Mouse (Mus musculus): ENCODE measurements at regions not wholly inside any gene's neighbourhood (a gene's known extent, or its start where the extent isn't known, plus 50 kb on each side); places are given as distances from the start of the nearest gene placed in this dataset.

- no peak for TF ChIP-seq CTCF (IDR thresholded peaks at IDR 0.05)
- H3K27ac ChIP-seq: peak overlapping the region; percentile 99
- DNase-seq: peak; percentile 51
Observed at GRCm38 (mm10) chr12:73408165-73408564, 121.6 kb downstream of the Slc38a6 start.

GRCm38 (mm10) chr12:73406556-73407087, 120.0 kb downstream of the Slc38a6 start:
- Histone ChIP-seq H3K27ac (peak overlapping the region; percentile 99), H3K4me3 (peak overlapping the region; percentile 11; the same call in 1 of the 2 replicates)
- intact Hi-C loops (cut with DNase I): loop anchor here (5.0 kb wide), 1 partner anchor 199 kb away; no protein-coding TSS in a partner anchor
- DNase-seq: peak; percentile 52
- no peak for TF ChIP-seq CTCF (IDR thresholded peaks at IDR 0.05)

More at GRCm38 (mm10) chr12:73408165-73408564, 121.6 kb downstream of the Slc38a6 start:
- H3K4me3 ChIP-seq: no peak overlapping the region
- intact Hi-C loops (cut with DNase I): loop anchor here (5.0 kb wide), 1 partner anchor 201 kb away; no protein-coding TSS in a partner anchor

GRCm38 (mm10) chr12:73405583-73405982, 119.0 kb downstream of the Slc38a6 start:
- Histone ChIP-seq H3K27ac (peak overlapping the region; percentile 99), H3K4me3 (peak overlapping the region; percentile 49)
- no peak for DNase-seq
- no peak for TF ChIP-seq CTCF (IDR thresholded peaks at IDR 0.05)
- intact Hi-C loops (cut with DNase I): loop anchor here (5.0 kb wide), 1 partner anchor 198 kb away; no protein-coding TSS in a partner anchor

GRCm38 (mm10) chr12:73405106-73405505, 118.5 kb downstream of the Slc38a6 start:
- peak overlapping the region; percentile 49 for H3K4me3 ChIP-seq
- peak overlapping the region; percentile 99 for H3K27ac ChIP-seq
- DNase-seq: no peak
- intact Hi-C loops (cut with DNase I): loop anchor here (5.0 kb wide), 1 partner anchor 198 kb away; no protein-coding TSS in a partner anchor
- TF ChIP-seq CTCF (IDR thresholded peaks at IDR 0.05): no peak

GRCm38 (mm10) chr12:73403906-73404474, 117.4 kb downstream of the Slc38a6 start:
- TF ChIP-seq CTCF (IDR thresholded peaks at IDR 0.05): no peak

More at GRCm38 (mm10) chr12:73403906-73404474, 117.4 kb downstream of the Slc38a6 start:
- peak overlapping the region; percentile 99 for H3K27ac ChIP-seq
- H3K4me3 ChIP-seq: peak overlapping the region; percentile 49
- DNase-seq: peak; percentile 87
- intact Hi-C loops (cut with DNase I): loop anchor here (2.0 kb wide), 1 partner anchor 359 kb away; no protein-coding TSS in a partner anchor
